Mouse (Mus musculus): ENCODE measurements at regions not wholly inside any gene's neighbourhood (a gene's known extent, or its start where the extent isn't known, plus 50 kb on each side); places are given as distances from the start of the nearest gene placed in this dataset.

GRCm38 (mm10) chr6:41101997-41102396 lies 66.7 kb upstream of the 2210010C04Rik start:
- no peaks in the 10 kb centered on the region for H3K36me3 ChIP-seq (ENCODE audit: control insufficient read depth, insufficient read depth, low read length)
- H3K4me1 ChIP-seq (replicated peaks; ENCODE audit: control insufficient read depth, insufficient read depth, low read length), result no peaks in the 10 kb centered on the region
- 45% methylated on average over 2 of the region's 2 CpGs for WGBS
- H3K27me3 ChIP-seq (ENCODE audit: control insufficient read depth, insufficient read depth, low read length), result no peaks in the 10 kb centered on the region
- no peak overlapping the region for H3K4me3 ChIP-seq (ENCODE audit: control insufficient read depth, insufficient read depth, low read length)
- no peak overlapping the region for H3K27ac ChIP-seq (ENCODE audit: control insufficient read depth, insufficient read depth, low read length)
- TF ChIP-seq POLR2A (IDR thresholded peaks at IDR 0.05; ENCODE audit: control insufficient read depth, extremely low read depth, insufficient read depth, low read length, poor library complexity) (no peak), CTCF (IDR thresholded peaks at IDR 0.05; ENCODE audit: borderline replicate concordance, control insufficient read depth, extremely low read depth, insufficient read depth, low read length, poor library complexity) (no peak)
- no peak for DNase-seq

- Histone ChIP-seq H3K27me3 (ENCODE audit: control insufficient read depth, insufficient read depth, low read length) (no peaks in the 10 kb centered on the region), H3K4me3 (ENCODE audit: control insufficient read depth, insufficient read depth, low read length) (no peak overlapping the region), H3K27ac (ENCODE audit: control insufficient read depth, insufficient read depth, low read length) (no peak overlapping the region), H3K36me3 (ENCODE audit: control insufficient read depth, insufficient read depth, low read length) (no peaks in the 10 kb centered on the region), H3K4me1 (replicated peaks; ENCODE audit: control insufficient read depth, insufficient read depth, low read length) (no peaks in the 10 kb centered on the region)
- DNase-seq, result no peak
- WGBS, result 24% methylated on average over 2 of the region's 2 CpGs
- no peak for TF ChIP-seq POLR2A (IDR thresholded peaks at IDR 0.05; ENCODE audit: control insufficient read depth, extremely low read depth, insufficient read depth, low read length, poor library complexity)
- no peak for TF ChIP-seq CTCF (IDR thresholded peaks at IDR 0.05; ENCODE audit: borderline replicate concordance, control insufficient read depth, extremely low read depth, insufficient read depth, low read length, poor library complexity)
Observed at GRCm38 (mm10) chr6:41100258-41100657, 64.9 kb upstream of the 2210010C04Rik start.

- no peaks in the 10 kb centered on the region for H3K36me3 ChIP-seq (ENCODE audit: control insufficient read depth, insufficient read depth, low read length)
- peak; percentile 33 for DNase-seq
- 14% methylated on average over 4 of the region's 4 CpGs for WGBS
- peaks cover 2% of the 10 kb centered on the region; the same call in 1 of the 2 replicates for H3K4me1 ChIP-seq (replicated peaks; ENCODE audit: control insufficient read depth, insufficient read depth, low read length)
- H3K27me3 ChIP-seq (ENCODE audit: control insufficient read depth, insufficient read depth, low read length), result no peaks in the 10 kb centered on the region
- no peak overlapping the region for H3K4me3 ChIP-seq (ENCODE audit: control insufficient read depth, insufficient read depth, low read length)
- TF ChIP-seq CTCF (IDR thresholded peaks at IDR 0.05; ENCODE audit: borderline replicate concordance, control insufficient read depth, extremely low read depth, insufficient read depth, low read length, poor library complexity) (no peak), POLR2A (IDR thresholded peaks at IDR 0.05; ENCODE audit: control insufficient read depth, extremely low read depth, insufficient read depth, low read length, poor library complexity) (no peak)
- no peak overlapping the region for H3K27ac ChIP-seq (ENCODE audit: control insufficient read depth, insufficient read depth, low read length)
Observed at GRCm38 (mm10) chr6:41091177-41091829, 56.0 kb upstream of the 2210010C04Rik start.

Measured in thymus, adult 2 months (tissue).